Mouse (Mus musculus) stomach, postnatal 0 days (tissue): ENCODE results near the gene Rinl.

Experiments used
- CTCF ChIP-seq: IDR thresholded peaks from 2 replicates; pipeline ENCODE4 v1.5.1; 2016; ENCODE audit warnings: antibody characterized with exemption, low read depth, mild to moderate bottlenecking, moderate library complexity
- EP300 ChIP-seq: optimal IDR thresholded peaks from 2 replicates; pipeline ENCODE3; 2016; ENCODE audit warnings: antibody characterized with exemption

DNA sequence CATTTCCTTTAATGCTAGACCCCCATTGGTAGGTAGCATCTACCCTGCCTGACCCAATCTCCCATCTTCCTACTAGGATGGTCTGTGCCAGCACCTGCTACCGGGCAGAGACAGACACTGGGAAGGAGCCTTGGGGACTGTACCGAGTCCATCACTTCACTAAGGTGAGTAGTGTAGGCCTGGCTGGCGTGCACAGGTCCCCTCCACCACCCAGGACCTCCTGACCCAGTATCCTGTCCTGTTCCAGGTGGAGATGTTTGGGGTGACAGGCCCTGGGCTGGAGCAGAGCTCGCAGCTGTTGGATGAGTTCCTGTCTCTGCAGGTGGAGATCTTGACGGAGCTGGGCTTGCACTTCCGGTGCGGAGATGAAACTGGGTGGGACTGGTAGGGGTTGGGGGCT is 38.8 kb upstream of the Rinl start:
- TF ChIP-seq CTCF: no peak
- TF ChIP-seq EP300: no peak
